Mouse (Mus musculus): ENCODE data around the gene Lsm14b. TPM values are rescaled to one million over a fixed set of nuclear protein-coding genes. Genes with fewer than 3 reads are reported as not detected.

Lsm14b gene
- total RNA-seq, 1 experiment = 44.4 TPM

GRCm38 (mm10) chr2:180053001-180053400 lies 28.2 kb downstream of the Lsm14b start:
- Histone ChIP-seq H3K9me3 (ENCODE audit: control insufficient read depth, insufficient read depth, low read depth, low read length) (no peaks in the 10 kb centered on the region), H3K27ac (ENCODE audit: insufficient read depth, low read depth, low read length, poor library complexity, severe bottlenecking) (no peak overlapping the region), H3K4me1 (ENCODE audit: control insufficient read depth in 2 of 2, insufficient read depth in 2 of 2, low read length in 2 of 2, poor library complexity in 1 of 2) (peaks cover 0 to 6% of the 10 kb centered on the region in 2 experiments; a peak in 1 of 4 replicates), H3K4me3 (ENCODE audit: insufficient read depth in 1 of 2, low read depth in 1 of 2, low read length in 2 of 2, poor library complexity in 1 of 2, severe bottlenecking in 1 of 2) (no peak overlapping the region), H3K36me3 (ENCODE audit: control insufficient read depth, insufficient read depth, low read length, poor library complexity, severe bottlenecking) (peaks cover 16% of the 10 kb centered on the region), H3K9ac (ENCODE audit: insufficient read depth, low read depth, low read length, poor library complexity, severe bottlenecking) (no peak overlapping the region)
- in situ Hi-C loops (cut with MboI; ENCODE audit: low sequenced_read_pairs in 2 of 2, unreplicated experiment in 2 of 2) = no loop called here
- DNase-seq (ENCODE audit: low read depth, low spot score) = no peak
- TF ChIP-seq MAFK (IDR thresholded peaks at IDR 0.05; ENCODE audit: insufficient read depth, low read depth, low read length) (no peak), HCFC1 (IDR thresholded peaks at IDR 0.05; ENCODE audit: borderline replicate concordance, insufficient read depth, low read length) (no peak), ZC3H11A (IDR thresholded peaks at IDR 0.05; ENCODE audit: borderline replicate concordance, low read depth, low read length) (no peak), ZNF384 (IDR thresholded peaks at IDR 0.05; ENCODE audit: low read depth, low read length) (no peak), CHD2 (IDR thresholded peaks at IDR 0.05; ENCODE audit: low read depth, low read length) (no peak)

- H3K36me3 ChIP-seq (ENCODE audit: control insufficient read depth, insufficient read depth, low read length, poor library complexity, severe bottlenecking) = peaks cover 20% of the 10 kb centered on the region; the same call in 1 of the 2 replicates
- in situ Hi-C loops (cut with MboI; ENCODE audit: low sequenced_read_pairs in 2 of 2, unreplicated experiment in 2 of 2) = no loop called here
- no peaks in the 10 kb centered on the region for H3K4me1 ChIP-seq (ENCODE audit: control insufficient read depth in 2 of 2, insufficient read depth in 2 of 2, low read length in 2 of 2, poor library complexity in 1 of 2)
- DNase-seq (ENCODE audit: low read depth, low spot score) = no peak
- no peak overlapping the region for H3K4me3 ChIP-seq (ENCODE audit: insufficient read depth in 1 of 2, low read depth in 1 of 2, low read length in 2 of 2, poor library complexity in 1 of 2, severe bottlenecking in 1 of 2)
- no peaks in the 10 kb centered on the region for H3K9me3 ChIP-seq (ENCODE audit: control insufficient read depth, insufficient read depth, low read depth, low read length)
- TF ChIP-seq MAFK (IDR thresholded peaks at IDR 0.05; ENCODE audit: insufficient read depth, low read depth, low read length) = no peak
- no peak for TF ChIP-seq ZC3H11A (IDR thresholded peaks at IDR 0.05; ENCODE audit: borderline replicate concordance, low read depth, low read length)
- TF ChIP-seq HCFC1 (IDR thresholded peaks at IDR 0.05; ENCODE audit: borderline replicate concordance, insufficient read depth, low read length) = no peak
- TF ChIP-seq ZNF384 (IDR thresholded peaks at IDR 0.05; ENCODE audit: low read depth, low read length) = no peak
- no peak for TF ChIP-seq CHD2 (IDR thresholded peaks at IDR 0.05; ENCODE audit: low read depth, low read length)
- H3K27ac ChIP-seq (ENCODE audit: insufficient read depth, low read depth, low read length, poor library complexity, severe bottlenecking) = no peak overlapping the region
- no peak overlapping the region for H3K9ac ChIP-seq (ENCODE audit: insufficient read depth, low read depth, low read length, poor library complexity, severe bottlenecking)
These were observed 38.7 kb downstream of the Lsm14b start for GRCm38 (mm10) chr2:180063338-180064131.

GRCm38 (mm10) chr2:180069770-180070480 lies 45.1 kb downstream of the Lsm14b start:
- H3K4me1 ChIP-seq (ENCODE audit: control insufficient read depth in 2 of 2, insufficient read depth in 2 of 2, low read length in 2 of 2, poor library complexity in 1 of 2) = peaks cover 2 to 7% of the 10 kb centered on the region in 2 experiments; a peak in 1 of 4 replicates
- H3K9me3 ChIP-seq (ENCODE audit: control insufficient read depth, insufficient read depth, low read depth, low read length) = no peaks in the 10 kb centered on the region
- H3K27ac ChIP-seq (ENCODE audit: insufficient read depth, low read depth, low read length, poor library complexity, severe bottlenecking) = no peak overlapping the region
- peaks cover 10% of the 10 kb centered on the region; the same call in 1 of the 2 replicates for H3K36me3 ChIP-seq (ENCODE audit: control insufficient read depth, insufficient read depth, low read length, poor library complexity, severe bottlenecking)
- TF ChIP-seq HCFC1 (IDR thresholded peaks at IDR 0.05; ENCODE audit: borderline replicate concordance, insufficient read depth, low read length) (no peak), MAFK (IDR thresholded peaks at IDR 0.05; ENCODE audit: insufficient read depth, low read depth, low read length) (no peak), CHD2 (IDR thresholded peaks at IDR 0.05; ENCODE audit: low read depth, low read length) (no peak), ZC3H11A (IDR thresholded peaks at IDR 0.05; ENCODE audit: borderline replicate concordance, low read depth, low read length) (no peak), ZNF384 (IDR thresholded peaks at IDR 0.05; ENCODE audit: low read depth, low read length) (no peak)
- in situ Hi-C loops (cut with MboI; ENCODE audit: low sequenced_read_pairs in 2 of 2, unreplicated experiment in 2 of 2) = no loop called here
- H3K9ac ChIP-seq (ENCODE audit: insufficient read depth, low read depth, low read length, poor library complexity, severe bottlenecking) = peak overlapping the region; percentile 86
- no peak for DNase-seq (ENCODE audit: low read depth, low spot score)
- peak overlapping the region; percentile 86 to 87 for H3K4me3 ChIP-seq (ENCODE audit: insufficient read depth in 1 of 2, low read depth in 1 of 2, low read length in 2 of 2, poor library complexity in 1 of 2, severe bottlenecking in 1 of 2)

GRCm38 (mm10) chr2:180070481-180071453 lies 46.0 kb downstream of the Lsm14b start, which contains the start of gene Mtg2:
Mtg2 (plus strand) TSS chr2:180070588.
- Histone ChIP-seq H3K9me3 (ENCODE audit: control insufficient read depth, insufficient read depth, low read depth, low read length) (no peaks in the 10 kb centered on the region), H3K4me3 (ENCODE audit: insufficient read depth in 1 of 2, low read depth in 1 of 2, low read length in 2 of 2, poor library complexity in 1 of 2, severe bottlenecking in 1 of 2) (peak within 1 kb of the TSS; percentile 86 to 87), H3K9ac (ENCODE audit: insufficient read depth, low read depth, low read length, poor library complexity, severe bottlenecking) (peak within 1 kb of the TSS; percentile 87), H3K27ac (ENCODE audit: insufficient read depth, low read depth, low read length, poor library complexity, severe bottlenecking) (peak within 1 kb of the TSS; percentile 49), H3K4me1 (ENCODE audit: control insufficient read depth in 2 of 2, insufficient read depth in 2 of 2, low read length in 2 of 2, poor library complexity in 1 of 2) (peaks cover 2 to 7% of the 10 kb centered on the region in 2 experiments; a peak in 1 of 4 replicates), H3K36me3 (ENCODE audit: control insufficient read depth, insufficient read depth, low read length, poor library complexity, severe bottlenecking) (peaks cover 10% of the 10 kb centered on the region; the same call in 1 of the 2 replicates)
- TF ChIP-seq CHD2 (IDR thresholded peaks at IDR 0.05; ENCODE audit: low read depth, low read length) (no peak), ZNF384 (IDR thresholded peaks at IDR 0.05; ENCODE audit: low read depth, low read length) (no peak), MAFK (IDR thresholded peaks at IDR 0.05; ENCODE audit: insufficient read depth, low read depth, low read length) (no peak), HCFC1 (IDR thresholded peaks at IDR 0.05; ENCODE audit: borderline replicate concordance, insufficient read depth, low read length) (no peak; the same call in 1 of the 2 replicates), ZC3H11A (IDR thresholded peaks at IDR 0.05; ENCODE audit: borderline replicate concordance, low read depth, low read length) (no peak)
- peak; percentile 80 for DNase-seq (ENCODE audit: low read depth, low spot score)
- in situ Hi-C loops (cut with MboI; ENCODE audit: low sequenced_read_pairs in 2 of 2, unreplicated experiment in 2 of 2) = no loop called here

Data from ES-E14 (cell line).